Mouse (Mus musculus): ENCODE results near the gene Kcnh1. TPM values are rescaled to one million over a fixed set of nuclear protein-coding genes. Genes with fewer than 3 reads are reported as not detected.

Kcnh1 gene
- total and polyA plus RNA-seq, 3 experiments = not detected

GRCm38 (mm10) chr1:192544091-192544490, 353.5 kb downstream of the Kcnh1 start:
- no peaks in the 10 kb centered on the region for H3K9me3 ChIP-seq (replicated peaks; ENCODE audit: low read length)
- no peaks in the 10 kb centered on the region for H3K36me3 ChIP-seq (replicated peaks in 1 of 2; ENCODE audit: control insufficient read depth in 1 of 2, insufficient read depth in 1 of 2, low read length in 1 of 2)
- H3K27ac ChIP-seq (ENCODE audit: insufficient read depth, low read depth) = no peak overlapping the region
- peaks cover 11% of the 10 kb centered on the region for H3K27me3 ChIP-seq (replicated peaks)
- H3K4me3 ChIP-seq (replicated peaks in 1 of 3; ENCODE audit: low read depth in 2 of 3, low read length in 2 of 3, poor library complexity in 1 of 3) = no peak overlapping the region
- TF ChIP-seq POLR2AphosphoS2 (IDR thresholded peaks at IDR 0.05; ENCODE audit: low read depth, low read length) (no peak), RCOR1 (conservative IDR thresholded peaks at IDR 0.05; ENCODE audit: low read depth, low read length) (no peak), MAZ (IDR thresholded peaks at IDR 0.05; ENCODE audit: low read depth, low read length) (no peak), SIN3A (IDR thresholded peaks at IDR 0.05; ENCODE audit: low read length) (no peak)
- no peak overlapping the region for H3K9ac ChIP-seq (ENCODE audit: insufficient read depth, low read depth)
- no peak for DNase-seq (ENCODE audit: extremely low read depth)
- no peaks in the 10 kb centered on the region for H3K4me1 ChIP-seq (ENCODE audit: control insufficient read depth in 1 of 2, insufficient read depth in 2 of 2)
- in situ Hi-C loops (cut with MboI; ENCODE audit: low pct_ligation_motif_present, low pct_unique_long_range_greater_than_20kb, low sequenced_read_pairs) (no loop called here), dilution Hi-C loops (cut with MboI; ENCODE audit: extremely low pct_ligation_motif_present, extremely low pct_unique_long_range_greater_than_20kb, low sequenced_read_pairs) (no loop called here)
- no peaks in the 10 kb centered on the region for H3K79me2 ChIP-seq (replicated peaks; ENCODE audit: control insufficient read depth, extremely low read depth, insufficient read depth, poor library complexity, severe bottlenecking)
- no peak overlapping the region for H3K4me2 ChIP-seq (ENCODE audit: insufficient read depth, low read depth, poor library complexity, severe bottlenecking)

- H3K27me3 ChIP-seq (replicated peaks) = peaks cover 14% of the 10 kb centered on the region
- H3K4me3 ChIP-seq (replicated peaks in 1 of 3; ENCODE audit: low read depth in 2 of 3, low read length in 2 of 3, poor library complexity in 1 of 3) = no peak overlapping the region
- DNase-seq (ENCODE audit: extremely low read depth) = no peak
- no peak overlapping the region for H3K27ac ChIP-seq (ENCODE audit: insufficient read depth, low read depth)
- no peaks in the 10 kb centered on the region for H3K4me1 ChIP-seq (ENCODE audit: control insufficient read depth in 1 of 2, insufficient read depth in 2 of 2)
- dilution Hi-C loops (cut with MboI; ENCODE audit: extremely low pct_ligation_motif_present, extremely low pct_unique_long_range_greater_than_20kb, low sequenced_read_pairs) (no loop called here), in situ Hi-C loops (cut with MboI; ENCODE audit: low pct_ligation_motif_present, low pct_unique_long_range_greater_than_20kb, low sequenced_read_pairs) (no loop called here)
- no peak overlapping the region for H3K4me2 ChIP-seq (ENCODE audit: insufficient read depth, low read depth, poor library complexity, severe bottlenecking)
- H3K9ac ChIP-seq (ENCODE audit: insufficient read depth, low read depth) = no peak overlapping the region
- no peaks in the 10 kb centered on the region for H3K79me2 ChIP-seq (replicated peaks; ENCODE audit: control insufficient read depth, extremely low read depth, insufficient read depth, poor library complexity, severe bottlenecking)
- TF ChIP-seq KAT2A (IDR thresholded peaks at IDR 0.05; ENCODE audit: insufficient replicate concordance, low read length) = no peak
- no peak for TF ChIP-seq BHLHE40 (IDR thresholded peaks at IDR 0.05; ENCODE audit: low read depth, low read length)
- no peak for TF ChIP-seq RCOR1 (conservative IDR thresholded peaks at IDR 0.05; ENCODE audit: low read depth, low read length)
- no peak for TF ChIP-seq ZMIZ1 (IDR thresholded peaks at IDR 0.05; ENCODE audit: low read depth, low read length)
- TF ChIP-seq EP300 (IDR thresholded peaks at IDR 0.05; ENCODE audit: low read length) = no peak
- TF ChIP-seq GABPA (IDR thresholded peaks at IDR 0.05; ENCODE audit: insufficient replicate concordance, low read depth, low read length) = no peak
- TF ChIP-seq IRF4 (IDR thresholded peaks at IDR 0.05; ENCODE audit: low read depth, low read length) = no peak
- TF ChIP-seq MAFK (IDR thresholded peaks at IDR 0.05; ENCODE audit: insufficient replicate concordance, low read length) = no peak
- TF ChIP-seq CHD2 (IDR thresholded peaks at IDR 0.05; ENCODE audit: low read length) = no peak
- TF ChIP-seq MAX (IDR thresholded peaks at IDR 0.05; ENCODE audit: low read length) = no peak
- no peak for TF ChIP-seq JUND (conservative IDR thresholded peaks at IDR 0.05; ENCODE audit: low read depth, low read length)
- no peak for TF ChIP-seq HCFC1 (IDR thresholded peaks at IDR 0.05; ENCODE audit: low read depth, low read length)
- no peak for TF ChIP-seq ZC3H11A (IDR thresholded peaks at IDR 0.05; ENCODE audit: low read depth, low read length)
- TF ChIP-seq MEF2A (IDR thresholded peaks at IDR 0.05; ENCODE audit: borderline replicate concordance, low read depth, low read length) = no peak
- TF ChIP-seq ELF1 (IDR thresholded peaks at IDR 0.05; ENCODE audit: low read depth, low read length) = no peak
- no peak for TF ChIP-seq NRF1 (IDR thresholded peaks at IDR 0.05; ENCODE audit: low read depth, low read length)
- TF ChIP-seq MXI1 (IDR thresholded peaks at IDR 0.05; ENCODE audit: low read depth, low read length) = no peak
- TF ChIP-seq USF2 (conservative IDR thresholded peaks at IDR 0.05; ENCODE audit: low read depth, low read length) = no peak
- TF ChIP-seq E2F4 (IDR thresholded peaks at IDR 0.05; ENCODE audit: insufficient replicate concordance, low read depth, low read length) = no peak
- no peaks in the 10 kb centered on the region for H3K36me3 ChIP-seq (replicated peaks in 1 of 2; ENCODE audit: control insufficient read depth in 1 of 2, insufficient read depth in 1 of 2, low read length in 1 of 2)
- H3K9me3 ChIP-seq (replicated peaks; ENCODE audit: low read length) = no peaks in the 10 kb centered on the region
Observed at GRCm38 (mm10) chr1:192544901-192545300, 354.3 kb downstream of the Kcnh1 start.

Measured in CH12.LX (cell line).